Mouse (Mus musculus) cerebellum, adult 11 months (tissue): ENCODE measurements at regions not wholly inside any gene's neighbourhood (a gene's known extent, or its start where the extent isn't known, plus 50 kb on each side); places are given as distances from the start of the nearest gene placed in this dataset.

Experiments used
- DNase-seq: peaks from one replicate; pipeline ENCODE4 v3.0.0; 2022

DNA sequence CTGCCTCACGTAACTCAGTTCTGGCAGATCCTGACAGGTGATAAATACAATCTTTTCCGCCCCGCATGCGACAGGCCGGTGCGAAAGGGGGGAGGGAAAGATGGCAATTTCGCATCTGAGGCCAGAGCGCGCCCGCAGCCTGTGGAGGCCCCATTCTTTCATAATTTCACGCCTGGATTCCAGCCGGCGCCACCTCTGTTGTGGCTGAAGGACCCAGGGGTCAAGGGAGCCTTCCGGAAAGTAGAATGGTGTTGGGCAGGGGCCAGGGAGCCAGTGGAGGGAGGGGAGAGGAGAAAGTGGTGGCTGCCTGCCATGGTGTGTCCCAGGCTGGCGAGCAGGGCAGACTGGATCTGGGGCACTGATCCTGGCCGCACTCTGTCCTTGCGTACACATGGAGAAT, 224.5 kb downstream of the Gm26897 start:
- DNase-seq, result peak; percentile 9

DNA sequence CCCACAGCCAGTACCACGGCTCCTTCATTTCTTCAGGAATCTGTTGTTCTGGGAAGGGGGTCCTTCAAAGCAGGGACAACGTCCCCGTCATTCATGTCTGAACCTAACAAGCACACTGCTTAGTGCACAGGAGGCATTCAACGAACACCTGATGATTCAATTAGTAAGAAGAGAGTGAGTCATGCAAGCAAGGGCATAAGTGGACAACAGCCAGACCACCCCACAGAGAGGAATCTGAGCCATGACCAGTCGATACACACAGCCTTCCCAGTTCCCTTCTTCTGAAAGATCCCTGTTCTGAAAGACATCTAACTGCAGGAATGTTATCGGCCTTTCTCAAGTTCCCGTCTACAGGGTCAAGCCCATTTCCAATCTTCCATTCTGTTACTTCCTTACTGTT, 231.6 kb downstream of the Gm26897 start:
- DNase-seq, result no peak

DNA sequence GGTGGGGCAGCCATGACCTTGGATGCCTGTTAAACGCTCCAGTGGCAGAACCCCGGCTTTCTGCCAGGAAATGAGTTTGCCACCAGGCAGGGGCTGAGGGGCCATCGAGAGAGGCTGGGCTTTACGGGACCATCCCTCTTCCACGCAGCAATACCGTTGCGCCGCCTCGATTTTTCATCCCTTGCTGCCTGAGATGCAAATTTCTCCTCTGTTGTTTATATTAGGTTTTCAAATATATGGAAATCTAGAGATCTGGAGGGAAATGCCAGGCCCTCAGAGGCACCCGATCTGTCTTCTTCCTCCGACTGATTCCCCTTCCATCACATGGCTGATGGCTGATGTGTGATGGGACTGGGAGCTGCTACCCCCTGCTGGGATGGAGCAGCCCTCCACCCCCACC, 234.4 kb downstream of the Gm26897 start:
- no peak for DNase-seq

DNA sequence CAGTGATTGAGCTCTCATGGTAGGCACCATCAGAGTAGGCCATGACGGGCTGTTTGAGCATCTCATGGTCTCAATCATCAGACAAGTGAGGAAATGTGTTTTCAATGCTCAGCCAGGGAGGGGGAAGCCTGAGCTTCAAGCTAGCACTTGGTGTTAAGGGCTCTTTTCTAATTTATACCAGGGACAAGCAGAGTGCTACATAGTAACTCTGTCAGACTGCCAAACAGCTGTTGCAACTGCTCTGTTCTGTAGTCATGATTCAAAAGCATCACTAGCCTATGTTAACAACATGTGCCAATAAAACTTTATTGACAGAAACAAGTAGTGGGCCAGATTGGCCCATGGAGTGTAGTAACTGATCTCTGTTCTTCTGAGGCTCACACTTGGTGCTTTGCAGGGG, 235.0 kb downstream of the Gm26897 start:
- no peak for DNase-seq

DNA sequence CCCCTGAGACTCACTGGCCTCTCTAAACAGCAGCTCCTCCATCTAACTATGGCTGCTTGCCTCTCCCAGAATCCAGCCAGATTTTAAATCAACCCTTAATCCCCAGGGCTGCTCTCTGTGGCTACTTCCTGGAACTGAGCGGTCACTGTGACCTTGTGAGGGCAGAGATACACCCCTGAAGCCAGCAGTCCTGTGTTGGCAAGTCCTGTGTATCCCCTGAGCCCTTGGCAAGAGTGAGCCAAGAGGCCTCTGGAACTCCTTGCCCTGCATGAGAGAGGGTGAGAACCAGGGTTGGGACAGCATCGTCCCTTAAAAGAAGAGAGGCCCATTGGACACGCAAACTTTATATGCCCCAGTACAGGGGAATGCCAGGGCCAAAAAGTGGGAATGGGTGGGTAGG, 237.5 kb downstream of the Gm26897 start:
- no peak for DNase-seq

DNA sequence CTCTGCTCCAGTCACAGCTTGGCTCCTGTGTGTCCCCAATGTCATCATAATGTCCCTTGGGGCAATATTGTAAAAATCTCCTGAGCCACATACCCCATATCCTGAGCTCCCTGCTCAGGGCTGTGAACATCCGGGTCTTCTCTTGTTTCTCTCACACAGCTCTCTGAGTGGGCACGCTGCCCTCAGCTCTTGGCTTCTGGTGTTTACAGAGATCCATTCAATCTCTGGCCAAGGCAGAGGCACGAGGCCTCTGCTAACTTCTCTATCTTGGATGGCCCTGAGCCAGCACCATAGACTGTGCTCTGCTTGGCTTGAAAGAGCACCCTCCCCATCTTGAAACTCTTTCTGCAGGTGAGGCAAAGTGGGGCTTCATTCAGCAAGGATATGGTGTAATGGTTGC, 238.2 kb downstream of the Gm26897 start:
- DNase-seq, result no peak

DNA sequence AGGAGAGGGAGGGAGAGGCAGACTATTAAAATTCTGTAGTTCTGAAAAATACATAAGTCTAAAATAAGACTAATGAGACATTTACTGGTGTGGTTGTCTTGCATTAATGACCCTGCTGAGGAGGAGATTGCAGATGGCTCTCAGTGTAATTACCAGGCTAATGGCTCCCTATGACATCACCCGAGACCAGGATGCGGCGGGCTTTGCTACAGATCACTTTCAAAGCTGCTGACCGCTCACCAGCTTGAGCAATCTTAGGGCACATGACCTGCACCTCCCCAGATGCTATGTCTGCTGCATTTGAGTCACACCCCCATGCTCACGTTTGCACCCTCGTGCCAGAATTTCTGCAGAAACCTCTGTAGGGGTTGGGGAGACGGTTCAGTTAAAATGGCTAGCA, 242.0 kb downstream of the Gm26897 start:
- no peak for DNase-seq

DNA sequence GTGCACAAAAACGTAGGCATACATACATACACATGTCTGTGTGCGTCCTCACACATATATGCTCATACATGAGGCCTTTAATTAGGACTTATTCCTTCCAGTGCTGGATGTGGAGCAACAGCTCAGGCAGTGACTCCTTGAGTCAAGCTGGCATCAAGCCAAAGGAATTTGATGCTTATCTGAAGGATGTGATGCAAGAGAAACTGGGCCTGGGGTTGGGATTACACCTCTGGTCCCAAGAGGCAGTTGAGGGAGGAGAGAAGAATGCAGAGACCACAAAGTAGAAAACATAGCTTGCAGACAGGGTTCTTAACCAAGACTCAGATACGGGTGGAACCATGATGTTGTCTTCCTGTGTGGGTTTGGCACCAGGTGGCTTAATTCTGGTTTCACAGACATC, 245.9 kb downstream of the Gm26897 start:
- no peak for DNase-seq

DNA sequence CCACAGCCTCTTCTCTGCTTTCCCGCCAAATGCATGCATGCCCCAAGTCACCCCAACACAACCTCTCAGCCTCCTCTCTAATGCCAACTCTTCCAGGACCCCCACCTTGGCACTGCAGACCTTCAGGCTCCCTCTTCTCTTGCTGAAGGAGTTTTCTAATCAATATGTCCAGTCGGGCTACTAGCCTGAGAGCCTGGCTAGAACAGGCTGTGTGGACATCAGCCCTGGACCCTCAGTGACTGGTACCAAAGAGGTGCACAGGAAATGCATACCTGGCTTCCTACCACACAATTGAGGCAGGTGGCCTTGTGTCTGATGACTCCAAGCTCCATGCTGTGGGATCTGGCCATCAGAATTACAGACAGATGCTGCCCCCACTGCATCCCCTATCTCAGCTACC, 248.4 kb downstream of the Gm26897 start:
- DNase-seq, result no peak

DNA sequence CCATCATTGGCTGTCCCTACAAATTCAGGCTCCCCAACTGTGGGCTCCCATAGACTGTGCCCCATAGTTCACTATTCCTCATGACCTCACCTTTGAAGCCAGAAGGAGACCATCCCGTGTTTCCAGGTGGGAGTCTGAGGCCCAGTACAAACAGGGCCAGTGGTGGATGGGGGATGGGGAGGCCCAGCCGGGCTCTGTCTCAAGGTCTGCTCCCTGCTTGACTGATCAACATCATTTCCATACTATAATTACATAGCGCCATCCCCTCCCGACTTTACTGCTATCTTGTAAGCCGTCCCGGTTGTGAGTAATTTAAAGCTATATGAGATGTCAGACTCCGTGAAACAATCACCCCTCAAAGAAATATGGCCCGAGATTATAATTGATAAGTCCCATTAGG, 252.3 kb downstream of the Gm26897 start:
- no peak for DNase-seq

DNA sequence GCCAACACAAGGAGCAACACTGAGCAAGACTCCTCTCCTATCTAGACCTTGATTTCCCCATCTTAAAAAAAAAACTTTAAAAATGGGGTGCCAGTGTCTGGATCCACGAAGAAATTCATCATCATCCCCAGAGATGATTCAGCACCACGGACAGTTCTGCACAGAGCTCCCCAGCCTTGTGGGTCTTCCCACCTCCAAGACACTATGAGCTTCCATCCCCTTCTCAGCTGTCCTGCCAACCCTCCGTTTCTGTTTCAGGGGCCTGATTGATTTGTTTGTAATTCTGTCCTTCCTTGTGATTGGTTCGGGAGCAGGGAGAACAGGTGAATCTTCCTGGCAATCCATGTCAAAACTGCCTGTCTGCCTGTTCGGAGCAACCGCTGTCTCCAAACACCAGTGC, 253.3 kb downstream of the Gm26897 start:
- no peak for DNase-seq

DNA sequence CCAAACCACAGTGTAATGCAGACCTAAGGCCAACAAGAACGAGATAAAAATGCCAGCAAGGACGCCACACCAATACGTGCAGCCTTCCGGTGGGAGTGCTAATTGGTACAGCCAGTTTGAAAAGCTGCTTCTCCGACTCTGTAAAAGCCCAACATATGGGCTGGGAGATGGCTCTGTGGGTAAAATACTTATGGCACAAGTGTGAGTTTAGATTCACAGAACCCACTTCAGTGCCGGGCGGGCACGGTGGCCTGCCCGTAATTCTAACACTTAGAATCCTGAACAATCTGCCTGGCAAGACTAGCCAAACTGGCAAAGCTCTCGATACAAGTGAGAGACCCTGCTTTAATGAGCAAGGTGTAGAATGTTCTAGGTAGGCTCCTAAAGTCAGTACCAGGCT, 258.1 kb downstream of the Gm26897 start:
- no peak for DNase-seq

DNA sequence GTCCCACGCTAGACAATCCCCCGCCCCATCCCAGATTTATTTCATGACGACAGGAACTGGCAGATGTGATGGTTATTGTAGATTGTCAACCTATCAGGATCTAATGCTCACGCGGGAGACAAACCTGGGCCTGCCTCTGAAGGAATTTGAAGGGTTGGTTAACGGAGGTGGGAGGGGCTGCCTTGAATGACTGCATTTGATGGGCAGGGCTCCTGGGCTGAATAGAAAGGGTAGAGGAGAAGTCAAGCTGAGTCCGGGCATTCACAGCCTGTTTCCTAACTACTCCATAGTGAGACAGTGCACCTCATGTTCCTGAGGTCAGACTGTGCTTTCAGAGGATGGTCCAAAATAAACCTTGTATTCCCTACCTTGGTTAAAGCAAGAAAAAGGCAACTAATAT, 259.1 kb downstream of the Cryba4 start:
- DNase-seq, result no peak

DNA sequence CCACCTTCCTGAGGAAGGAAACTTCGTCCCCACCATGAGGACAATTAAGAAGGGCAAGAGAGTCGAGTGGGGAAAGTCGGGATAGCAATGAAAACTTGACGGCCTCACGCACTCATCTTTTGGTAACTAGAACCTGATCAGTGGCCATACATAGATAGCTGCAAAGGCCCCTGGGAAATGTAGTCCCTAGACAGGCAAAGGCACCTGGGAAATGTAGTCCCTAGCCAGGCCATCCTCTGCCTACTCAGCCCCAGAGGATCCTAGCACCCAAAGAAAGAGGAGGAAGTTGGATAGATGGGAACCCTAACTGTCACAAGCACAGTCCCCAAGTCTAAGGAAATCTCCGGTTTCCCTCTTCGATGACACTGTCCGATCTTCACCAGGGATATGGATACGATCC, 258.4 kb downstream of the Cryba4 start:
- no peak for DNase-seq

DNA sequence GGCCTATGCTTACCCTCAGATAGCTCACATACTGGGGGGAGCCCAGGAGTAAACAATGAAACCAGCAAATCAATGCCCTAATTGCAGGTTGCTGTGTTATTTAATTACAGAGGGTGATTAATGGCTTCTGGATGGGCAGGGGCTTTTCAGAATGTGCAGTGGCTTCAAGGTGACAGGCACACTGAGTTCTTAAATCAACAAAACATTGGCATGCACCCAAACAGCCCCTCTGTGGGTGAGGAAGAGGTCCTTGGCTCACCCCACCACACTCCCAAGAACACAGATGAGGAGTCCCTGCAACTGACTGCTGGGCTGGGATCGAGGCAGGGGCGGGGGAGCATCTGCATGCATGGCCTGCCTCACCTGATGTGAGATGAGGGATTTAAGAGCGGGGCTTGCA, 255.5 kb downstream of the Cryba4 start:
- no peak for DNase-seq

DNA sequence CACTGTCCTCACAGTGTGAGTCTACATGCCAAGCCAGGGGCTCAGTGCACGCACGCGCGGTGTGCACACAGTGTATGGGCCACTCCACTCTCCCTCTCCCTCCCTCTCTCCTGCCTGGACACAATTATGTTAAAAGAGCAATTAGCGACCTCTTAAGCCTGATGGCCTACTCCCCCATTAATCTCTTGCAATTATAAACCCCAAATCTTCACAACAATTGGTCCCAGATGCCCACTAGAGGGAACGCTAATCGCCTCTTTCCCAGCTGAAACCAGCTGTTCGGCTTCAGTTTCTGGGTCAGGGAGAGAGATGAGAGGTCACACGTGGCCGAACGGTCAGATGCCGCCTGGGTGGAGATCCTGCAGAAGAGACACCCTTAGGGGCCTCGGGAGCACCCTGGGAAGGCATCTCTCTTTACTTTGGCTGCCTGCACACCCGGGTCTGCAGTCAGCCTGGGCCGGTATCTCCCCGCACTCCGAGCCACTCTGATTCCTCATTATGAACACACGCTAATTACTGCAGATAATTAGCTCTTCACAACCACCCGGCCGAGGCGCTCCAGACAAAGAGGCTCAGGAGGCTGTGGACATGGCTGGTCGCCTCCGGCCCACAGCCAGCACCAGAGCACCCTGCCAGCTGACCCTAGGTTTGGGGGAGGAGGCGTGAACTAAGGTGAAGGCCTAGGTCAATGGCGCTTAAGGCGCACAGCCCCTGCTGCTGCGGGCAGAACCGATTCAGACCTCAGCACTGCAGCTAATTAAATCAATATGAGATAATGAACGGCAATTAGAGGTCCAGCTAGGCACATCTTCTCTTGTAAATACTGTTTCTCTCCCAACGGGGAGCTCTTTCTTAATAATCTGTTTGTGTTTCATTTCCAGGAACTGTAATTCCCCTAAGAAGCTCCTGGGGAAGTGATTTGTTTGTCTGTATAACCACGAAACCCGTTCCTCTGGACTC, 250.3 kb downstream of the Cryba4 start:
- no peak for DNase-seq

DNA sequence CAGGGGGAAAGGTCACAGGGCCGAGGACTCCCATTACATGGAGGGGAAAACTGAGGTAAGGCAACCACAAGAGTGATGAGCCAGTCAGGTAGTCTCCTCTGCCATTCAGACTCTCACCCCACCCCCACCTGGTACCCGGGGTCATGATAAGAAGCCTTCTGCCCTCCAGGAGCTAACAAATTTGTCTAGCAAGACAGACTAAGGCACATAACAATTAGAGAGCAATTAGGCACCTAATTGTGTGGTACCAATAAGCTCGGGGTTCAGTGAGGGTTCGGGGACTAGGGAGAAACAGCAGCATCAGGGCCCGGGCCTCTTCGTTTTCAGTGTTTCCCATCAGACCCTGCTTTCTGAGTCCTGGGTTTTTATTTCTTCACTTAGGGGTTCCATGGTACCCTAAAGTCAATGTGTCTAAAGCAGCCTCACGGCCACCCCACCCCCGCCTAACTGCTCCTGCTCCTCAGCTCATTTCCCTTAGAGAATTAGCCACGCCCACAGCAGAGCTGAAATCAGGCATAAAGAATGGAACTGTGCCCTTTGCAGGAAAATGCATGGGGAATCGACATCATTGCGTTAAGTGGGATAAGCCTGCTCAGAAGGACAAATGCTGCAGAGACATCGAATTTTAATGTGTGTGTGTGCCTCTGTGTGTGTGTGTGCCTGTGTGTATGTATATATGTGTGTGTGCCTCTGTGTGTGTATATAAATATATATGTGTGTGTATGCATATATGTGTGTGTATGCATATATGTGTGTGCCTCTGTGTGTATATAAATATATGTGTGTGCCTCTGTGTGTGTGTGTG, 249.3 kb downstream of the Cryba4 start:
- no peak for DNase-seq

DNA sequence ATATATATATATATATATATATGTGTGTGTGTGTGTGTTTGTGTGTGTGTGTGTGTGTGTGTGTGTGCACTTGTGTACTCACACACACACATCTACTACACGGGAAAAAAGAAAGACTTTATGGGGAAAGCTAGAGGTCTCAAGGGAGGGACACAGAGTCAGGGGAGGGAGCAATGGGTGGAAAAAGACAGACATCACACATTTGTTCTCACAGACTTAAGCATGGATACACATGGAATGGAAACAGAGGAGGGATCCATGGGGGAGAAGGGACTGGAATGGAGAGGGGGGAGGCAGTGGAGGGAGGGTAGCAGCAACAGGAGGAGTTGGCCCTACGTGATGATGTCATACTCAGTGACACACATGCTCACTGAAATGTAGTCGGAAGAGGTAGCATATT, 248.3 kb downstream of the Cryba4 start:
- no peak for DNase-seq

DNA sequence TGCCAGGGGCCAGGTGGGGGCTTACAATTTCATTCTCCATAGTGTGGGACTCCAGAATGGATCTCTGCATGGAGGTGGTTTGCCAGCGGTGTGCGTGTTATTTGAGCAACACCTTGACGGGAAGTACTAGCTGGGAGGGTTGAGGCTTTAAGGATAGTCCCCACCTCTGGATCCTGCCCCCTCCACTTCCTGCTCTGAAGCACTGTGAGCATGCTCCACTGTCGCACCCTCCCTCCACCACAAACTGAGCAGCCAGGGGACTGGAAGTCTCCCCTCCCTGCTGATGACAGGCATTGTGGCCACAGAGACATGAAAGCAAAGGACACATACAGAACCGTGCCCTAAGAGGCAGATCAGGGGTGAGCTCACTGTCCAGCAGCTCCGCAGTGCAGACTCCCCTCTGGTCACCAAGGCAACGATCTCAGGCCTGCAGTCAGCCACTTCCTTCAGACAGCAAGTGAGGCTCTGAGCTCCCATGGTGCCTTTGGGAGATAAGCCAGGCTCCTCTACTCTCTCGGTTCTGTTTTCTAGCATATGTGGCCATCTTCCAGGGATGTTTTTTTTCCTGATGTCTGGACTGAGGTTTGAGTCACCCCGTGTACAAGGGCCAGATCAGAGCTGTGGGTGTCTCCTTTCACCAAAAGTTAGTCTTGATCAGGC, 239.7 kb downstream of the Cryba4 start:
- DNase-seq, result no peak

DNA sequence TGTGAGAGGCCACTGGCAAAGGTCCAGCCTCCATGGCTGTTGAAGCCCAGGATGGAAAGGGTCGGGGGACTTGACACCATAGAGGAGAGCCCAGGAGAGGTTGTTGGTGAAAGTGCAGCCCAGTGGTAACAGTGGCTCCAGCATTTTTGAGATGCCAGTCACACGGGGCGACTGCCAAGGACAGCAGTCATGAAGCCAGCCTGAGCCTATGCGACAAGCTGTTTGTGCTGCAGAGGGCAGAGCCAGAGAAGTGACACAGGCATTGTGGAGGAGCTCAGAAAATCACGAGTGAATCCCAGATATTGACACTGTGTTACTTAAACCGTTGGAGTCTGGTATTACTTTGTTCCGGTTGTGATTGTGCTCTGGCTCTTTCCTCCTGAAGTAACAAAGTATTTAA, 233.4 kb downstream of the Cryba4 start:
- no peak for DNase-seq

DNA sequence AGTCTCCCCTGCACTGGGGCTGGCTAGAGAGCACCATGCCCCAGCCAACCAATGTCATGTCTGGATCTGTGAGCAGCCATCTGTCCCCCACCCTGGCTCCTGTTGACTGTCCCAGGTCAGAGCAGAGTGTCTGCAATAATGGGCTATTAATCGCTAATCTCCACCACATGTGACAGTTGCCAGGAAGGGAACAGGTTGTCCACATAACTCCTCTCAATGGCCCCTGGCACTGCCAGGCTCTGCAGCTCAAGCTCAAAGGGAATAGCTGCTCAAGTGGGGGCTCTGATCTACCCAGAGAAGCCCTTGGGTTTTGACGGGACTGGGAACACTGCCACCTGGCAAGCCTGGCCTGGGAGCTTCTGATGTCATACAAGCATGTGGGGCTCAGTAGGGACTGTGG, 231.4 kb downstream of the Cryba4 start:
- DNase-seq, result no peak

DNA sequence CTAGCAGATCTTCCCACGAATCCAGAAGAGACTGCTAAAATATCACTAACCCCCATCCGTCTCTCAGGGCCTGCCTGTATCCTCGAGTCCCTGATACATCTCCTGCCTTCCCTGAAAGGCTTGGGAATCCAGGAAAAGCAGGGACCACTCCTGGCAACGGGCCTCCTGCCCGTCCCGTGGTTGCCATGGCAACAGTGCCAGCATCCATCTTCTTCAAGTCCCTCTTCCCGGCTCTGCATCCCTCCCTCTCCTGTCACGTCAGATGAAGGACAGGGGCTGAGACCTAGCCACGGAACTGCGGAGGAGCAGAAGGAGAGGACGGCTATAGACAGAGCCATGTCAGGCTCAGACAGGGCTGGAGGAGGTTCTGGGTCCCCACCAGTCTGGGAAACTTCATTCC, 222.4 kb downstream of the Cryba4 start:
- no peak for DNase-seq

DNA sequence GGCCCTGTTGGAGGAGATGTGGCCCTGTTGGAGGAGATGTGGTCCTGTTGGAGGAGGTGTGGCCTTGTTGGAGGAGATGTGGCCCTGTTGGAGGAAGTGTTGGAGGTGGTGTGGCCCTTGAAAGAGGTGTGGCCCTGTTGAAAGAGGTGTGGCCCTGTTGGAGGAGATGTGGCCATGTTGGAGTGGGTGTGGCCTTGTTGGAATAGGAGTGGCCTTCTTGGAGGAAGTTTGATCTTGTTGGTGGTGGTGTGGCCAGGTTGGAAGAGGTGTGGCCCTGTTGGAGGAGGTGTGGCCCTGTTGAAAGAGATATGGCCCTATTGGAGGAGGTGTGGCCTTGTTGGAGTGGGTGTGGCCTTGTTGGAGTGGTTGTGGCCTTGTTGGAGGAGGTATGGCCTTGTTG, 220.3 kb downstream of the Cryba4 start:
- DNase-seq, result no peak

DNA sequence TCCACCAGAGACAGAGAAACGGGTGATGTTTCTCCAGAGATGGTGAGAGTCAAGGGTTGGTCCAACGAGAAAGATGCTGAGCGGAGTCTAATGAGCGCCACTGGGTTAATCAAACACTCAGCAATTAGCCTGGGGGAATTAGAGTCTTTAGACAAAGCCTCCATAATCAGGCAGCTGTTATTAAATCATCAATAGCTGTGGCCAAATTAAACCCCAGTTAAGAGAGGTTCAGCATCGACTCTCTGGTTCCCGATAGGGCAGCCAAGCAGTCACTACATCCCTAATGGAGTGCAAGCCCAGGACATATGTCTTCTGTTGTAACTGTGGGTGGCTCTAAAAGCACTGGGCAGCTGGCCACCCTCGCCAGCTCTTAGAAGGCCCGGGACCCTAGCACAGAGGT, 216.9 kb downstream of the Cryba4 start:
- no peak for DNase-seq
